Mouse (Mus musculus): ENCODE results near the gene Oas2. TPM values are rescaled to one million over a fixed set of nuclear protein-coding genes. Genes with fewer than 3 reads are reported as not detected.

Gene Oas2
- polyA plus RNA-seq, 1 experiment from 2014 or later, result 0.05 TPM

GRCm38 (mm10) chr5:120718600-120719378 is 30.9 kb downstream of the Oas2 start:
- no peak for DNase-seq (ENCODE audit: low spot score, missing footprints)
- Histone ChIP-seq H3K27me3 (ENCODE audit: control insufficient read depth, insufficient read depth, low read length) (peaks cover 1% of the 10 kb centered on the region), H3K9me3 (ENCODE audit: control insufficient read depth, low read length) (no peaks in the 10 kb centered on the region), H3K27ac (ENCODE audit: low read depth, low read length) (no peak overlapping the region), H3K9ac (ENCODE audit: low read length) (no peak overlapping the region), H3K4me3 (ENCODE audit: low read depth, low read length) (no peak overlapping the region), H3K4me2 (no peak overlapping the region), H3K36me3 (ENCODE audit: control insufficient read depth, insufficient read depth, low read length) (no peaks in the 10 kb centered on the region), H3K4me1 (ENCODE audit: control insufficient read depth, insufficient read depth, low read length) (no peaks in the 10 kb centered on the region)
- ATAC-seq (ENCODE audit: low FRiP score), result no peak
- 54% methylated on average over 15 of the region's 15 CpGs for WGBS

GRCm38 (mm10) chr5:120717136-120717535 is 32.5 kb downstream of the Oas2 start:
- ATAC-seq (ENCODE audit: low FRiP score), result no peak
- H3K27me3 ChIP-seq (ENCODE audit: control insufficient read depth, insufficient read depth, low read length), result peaks cover 15% of the 10 kb centered on the region
- no peaks in the 10 kb centered on the region for H3K9me3 ChIP-seq (ENCODE audit: control insufficient read depth, low read length)
- 82% methylated on average over 10 of the region's 10 CpGs for WGBS
- H3K27ac ChIP-seq (ENCODE audit: low read depth, low read length), result no peak overlapping the region
- no peaks in the 10 kb centered on the region for H3K36me3 ChIP-seq (ENCODE audit: control insufficient read depth, insufficient read depth, low read length)
- no peaks in the 10 kb centered on the region for H3K4me1 ChIP-seq (ENCODE audit: control insufficient read depth, insufficient read depth, low read length)
- H3K4me2 ChIP-seq, result no peak overlapping the region
- no peak overlapping the region for H3K4me3 ChIP-seq (ENCODE audit: low read depth, low read length)
- DNase-seq (ENCODE audit: low spot score, missing footprints), result no peak
- H3K9ac ChIP-seq (ENCODE audit: low read length), result no peak overlapping the region

DNA sequence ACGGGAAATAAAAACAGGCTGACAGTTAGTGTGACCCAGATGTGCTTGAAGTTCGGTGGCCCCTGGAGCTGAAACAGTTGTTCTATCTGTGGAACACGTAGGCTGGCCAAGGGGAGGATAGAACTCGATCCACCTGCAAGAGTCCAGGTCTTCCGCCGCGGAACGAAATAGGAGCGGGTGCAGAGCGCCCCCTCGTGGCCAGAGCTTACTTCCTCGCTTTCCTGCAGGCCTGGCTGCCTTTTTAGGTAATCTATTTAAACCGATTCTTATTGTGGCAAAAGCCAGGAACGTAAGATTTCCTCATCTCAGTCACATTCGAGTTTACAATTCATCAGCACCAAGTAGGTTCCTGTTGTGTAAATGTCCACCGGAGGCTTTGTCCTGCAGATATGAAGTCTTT is 35.3 kb downstream of the Oas2 start:
- H3K27ac ChIP-seq (ENCODE audit: low read depth, low read length), result no peak overlapping the region
- WGBS, result 5% methylated on average over 16 of the region's 16 CpGs
- peak; percentile 98 for DNase-seq (ENCODE audit: low spot score, missing footprints)
- H3K27me3 ChIP-seq (ENCODE audit: control insufficient read depth, insufficient read depth, low read length), result peaks cover 42% of the 10 kb centered on the region
- H3K4me2 ChIP-seq, result no peak overlapping the region
- H3K4me3 ChIP-seq (ENCODE audit: low read depth, low read length), result no peak overlapping the region
- no peak for ATAC-seq (ENCODE audit: low FRiP score)
- peaks cover 13% of the 10 kb centered on the region for H3K4me1 ChIP-seq (ENCODE audit: control insufficient read depth, insufficient read depth, low read length)
- no peaks in the 10 kb centered on the region for H3K9me3 ChIP-seq (ENCODE audit: control insufficient read depth, low read length)
- no peak overlapping the region for H3K9ac ChIP-seq (ENCODE audit: low read length)
- no peaks in the 10 kb centered on the region for H3K36me3 ChIP-seq (ENCODE audit: control insufficient read depth, insufficient read depth, low read length)

DNA sequence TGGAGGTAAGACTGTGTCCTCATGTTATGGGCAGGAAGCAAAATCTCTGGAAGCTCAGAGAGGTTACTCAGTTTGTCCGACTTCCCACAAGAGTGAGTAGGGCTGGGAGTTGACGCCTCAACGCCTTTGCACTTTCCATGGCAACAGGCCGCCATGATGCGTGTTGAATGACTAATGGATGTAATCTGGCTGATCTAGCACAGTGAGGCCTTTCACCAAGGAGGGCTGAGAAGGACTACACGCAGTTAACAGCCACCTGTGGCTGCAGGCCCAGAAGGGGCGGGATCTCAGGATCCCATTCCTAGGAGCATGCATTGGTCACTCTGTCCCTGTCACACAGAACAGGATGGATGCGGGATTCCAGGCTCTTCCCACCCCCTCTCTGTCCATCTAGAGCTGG is 36.9 kb downstream of the Oas2 start:
- no peak for ATAC-seq (ENCODE audit: low FRiP score)
- Histone ChIP-seq H3K27me3 (ENCODE audit: control insufficient read depth, insufficient read depth, low read length) (peaks cover 47% of the 10 kb centered on the region), H3K36me3 (ENCODE audit: control insufficient read depth, insufficient read depth, low read length) (no peaks in the 10 kb centered on the region), H3K4me1 (ENCODE audit: control insufficient read depth, insufficient read depth, low read length) (peaks cover 13% of the 10 kb centered on the region), H3K4me3 (ENCODE audit: low read depth, low read length) (no peak overlapping the region), H3K9ac (ENCODE audit: low read length) (no peak overlapping the region), H3K9me3 (ENCODE audit: control insufficient read depth, low read length) (no peaks in the 10 kb centered on the region), H3K27ac (ENCODE audit: low read depth, low read length) (no peak overlapping the region), H3K4me2 (no peak overlapping the region)
- WGBS, result 74% methylated on average over 8 of the region's 8 CpGs
- no peak for DNase-seq (ENCODE audit: low spot score, missing footprints)

GRCm38 (mm10) chr5:120711827-120712226 is 37.8 kb downstream of the Oas2 start, which contains the start of gene Dtx1:
Dtx1 (minus strand) TSS chr5:120711927.
- no peak for ATAC-seq (ENCODE audit: low FRiP score)
- Histone ChIP-seq H3K9ac (ENCODE audit: low read length) (peak within 1 kb of the TSS; percentile 73), H3K27me3 (ENCODE audit: control insufficient read depth, insufficient read depth, low read length) (peaks cover 47% of the 10 kb centered on the region), H3K27ac (ENCODE audit: low read depth, low read length) (no peak within 1 kb of the TSS; the same call in 1 of the 2 replicates), H3K4me1 (ENCODE audit: control insufficient read depth, insufficient read depth, low read length) (peaks cover 14% of the 10 kb centered on the region), H3K4me2 (peak within 1 kb of the TSS; percentile 78), H3K36me3 (ENCODE audit: control insufficient read depth, insufficient read depth, low read length) (no peaks in the 10 kb centered on the region), H3K9me3 (ENCODE audit: control insufficient read depth, low read length) (no peaks in the 10 kb centered on the region), H3K4me3 (ENCODE audit: low read depth, low read length) (peak within 1 kb of the TSS; percentile 44)
- peak; percentile 88 for DNase-seq (ENCODE audit: low spot score, missing footprints)
- WGBS, result 32% methylated on average over 3 of the region's 3 CpGs

- Histone ChIP-seq H3K9ac (ENCODE audit: low read length) (peak overlapping the region; percentile 73), H3K4me2 (peak overlapping the region; percentile 78), H3K27ac (ENCODE audit: low read depth, low read length) (no peak overlapping the region), H3K27me3 (ENCODE audit: control insufficient read depth, insufficient read depth, low read length) (peaks cover 47% of the 10 kb centered on the region), H3K4me1 (ENCODE audit: control insufficient read depth, insufficient read depth, low read length) (peaks cover 18% of the 10 kb centered on the region), H3K36me3 (ENCODE audit: control insufficient read depth, insufficient read depth, low read length) (no peaks in the 10 kb centered on the region), H3K4me3 (ENCODE audit: low read depth, low read length) (peak overlapping the region; percentile 44), H3K9me3 (ENCODE audit: control insufficient read depth, low read length) (no peaks in the 10 kb centered on the region)
- no peak for ATAC-seq (ENCODE audit: low FRiP score)
- under 1% methylated on average over 38 of the region's 43 CpGs for WGBS
- DNase-seq (ENCODE audit: low spot score, missing footprints), result peak; percentile 91
These were observed 38.2 kb downstream of the Oas2 start for GRCm38 (mm10) chr5:120711416-120711815.

GRCm38 (mm10) chr5:120710826-120711248 is 38.8 kb downstream of the Oas2 start:
- WGBS, result under 1% methylated on average over 25 of the region's 34 CpGs
- Histone ChIP-seq H3K9me3 (ENCODE audit: control insufficient read depth, low read length) (no peaks in the 10 kb centered on the region), H3K9ac (ENCODE audit: low read length) (peak overlapping the region; percentile 73), H3K4me2 (peak overlapping the region; percentile 78), H3K36me3 (ENCODE audit: control insufficient read depth, insufficient read depth, low read length) (no peaks in the 10 kb centered on the region), H3K27ac (ENCODE audit: low read depth, low read length) (no peak overlapping the region; the same call in 1 of the 2 replicates), H3K4me3 (ENCODE audit: low read depth, low read length) (peak overlapping the region; percentile 44), H3K27me3 (ENCODE audit: control insufficient read depth, insufficient read depth, low read length) (peaks cover 47% of the 10 kb centered on the region), H3K4me1 (ENCODE audit: control insufficient read depth, insufficient read depth, low read length) (peaks cover 19% of the 10 kb centered on the region)
- ATAC-seq (ENCODE audit: low FRiP score) (peak; percentile 30; the same call in 1 of the 2 replicates), DNase-seq (ENCODE audit: low spot score, missing footprints) (no peak)

DNA sequence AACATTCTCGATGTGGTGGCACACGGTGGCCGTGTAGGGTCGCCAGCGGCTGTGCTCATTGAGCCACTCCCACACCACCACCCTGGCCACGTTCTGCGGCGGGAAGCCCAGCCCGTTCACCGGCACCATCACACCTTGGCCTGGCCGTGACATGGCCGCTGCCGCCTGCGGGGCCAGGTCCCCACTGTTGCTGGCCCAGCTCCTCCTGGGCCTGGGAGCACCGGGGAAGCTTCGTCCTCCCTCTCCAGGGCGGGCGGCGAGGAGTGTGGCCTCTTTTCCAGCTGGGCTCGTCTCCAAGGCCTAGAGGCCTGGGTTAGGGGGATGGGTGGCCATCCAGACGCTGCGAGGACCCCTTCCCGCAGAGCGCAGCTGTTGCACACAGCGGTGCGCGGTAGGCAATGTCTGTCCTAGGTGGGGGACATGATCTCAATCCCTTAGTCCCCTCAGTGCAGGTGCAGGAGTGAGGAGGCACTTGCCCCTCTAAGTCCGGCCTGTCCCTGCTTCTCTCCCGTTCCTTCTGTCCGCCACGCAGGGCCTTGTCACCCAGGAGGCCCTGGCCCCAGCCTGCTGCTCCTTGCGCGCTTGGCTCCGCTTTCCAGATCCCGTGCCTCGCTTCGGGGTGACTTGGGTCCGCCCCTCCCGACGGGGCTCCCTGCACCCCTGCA is 39.4 kb downstream of the Oas2 start:
- Histone ChIP-seq H3K36me3 (ENCODE audit: control insufficient read depth, insufficient read depth, low read length) (no peaks in the 10 kb centered on the region), H3K4me1 (ENCODE audit: control insufficient read depth, insufficient read depth, low read length) (peaks cover 19% of the 10 kb centered on the region), H3K4me2 (peak overlapping the region; percentile 78), H3K27me3 (ENCODE audit: control insufficient read depth, insufficient read depth, low read length) (peaks cover 47% of the 10 kb centered on the region), H3K9ac (ENCODE audit: low read length) (peak overlapping the region; percentile 73), H3K27ac (ENCODE audit: low read depth, low read length) (no peak overlapping the region; the same call in 1 of the 2 replicates), H3K4me3 (ENCODE audit: low read depth, low read length) (peak overlapping the region; percentile 44), H3K9me3 (ENCODE audit: control insufficient read depth, low read length) (no peaks in the 10 kb centered on the region)
- WGBS, result 3% methylated on average over 40 of the region's 40 CpGs
- DNase-seq (ENCODE audit: low spot score, missing footprints) (peak; percentile 93), ATAC-seq (ENCODE audit: low FRiP score) (peak; percentile 41)

DNA sequence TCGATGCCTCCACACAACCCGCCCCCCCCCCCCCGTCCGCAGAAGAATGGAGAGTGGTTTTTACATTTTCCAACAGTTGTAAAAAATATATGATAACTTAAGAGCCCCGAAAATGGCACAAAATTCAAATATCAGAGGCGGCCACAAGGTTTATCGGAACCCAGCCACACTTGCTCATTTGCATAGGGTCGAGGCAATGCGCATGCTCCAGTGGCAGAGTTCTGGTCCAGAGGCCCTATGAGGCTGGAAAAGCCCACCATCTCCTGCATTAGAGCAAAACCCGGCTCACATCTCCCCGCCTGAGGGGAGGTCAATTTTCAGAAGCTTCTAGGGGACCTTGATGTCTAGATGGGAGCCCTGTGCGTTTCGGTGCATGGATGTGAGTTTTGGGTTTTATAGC is 42.7 kb downstream of the Oas2 start:
- peaks cover 31% of the 10 kb centered on the region for H3K27me3 ChIP-seq (ENCODE audit: control insufficient read depth, insufficient read depth, low read length)
- WGBS, result 34% methylated on average over 13 of the region's 13 CpGs
- DNase-seq (ENCODE audit: low spot score, missing footprints), result no peak
- no peaks in the 10 kb centered on the region for H3K36me3 ChIP-seq (ENCODE audit: control insufficient read depth, insufficient read depth, low read length)
- peak overlapping the region; percentile 56 for H3K4me2 ChIP-seq
- H3K9me3 ChIP-seq (ENCODE audit: control insufficient read depth, low read length), result no peaks in the 10 kb centered on the region
- no peak overlapping the region for H3K27ac ChIP-seq (ENCODE audit: low read depth, low read length)
- H3K4me1 ChIP-seq (ENCODE audit: control insufficient read depth, insufficient read depth, low read length), result peaks cover 21% of the 10 kb centered on the region
- no peak for ATAC-seq (ENCODE audit: low FRiP score)
- H3K4me3 ChIP-seq (ENCODE audit: low read depth, low read length), result peak overlapping the region; percentile 28
- peak overlapping the region; percentile 48 for H3K9ac ChIP-seq (ENCODE audit: low read length)
